Mouse (Mus musculus) liver, embryonic 14.5 days (tissue): ENCODE measurements around the gene Kctd3. TPM values are rescaled to one million over a fixed set of nuclear protein-coding genes. Genes with fewer than 3 reads are reported as not detected.

Source experiments
- ATAC-seq: fragments of 200-750 bp; cut with Nextera tagmentation; 2 replicates; pipeline ENCODE4 v1.8.0; 2017; ENCODE audit warnings: moderate number of reproducible peaks, mild to moderate bottlenecking, moderate library complexity; ENCODE audit not compliant: insufficient read depth
- DNase-seq, 3 experiments: peaks; one replicate each; pipeline ENCODE4 v3.0.0-alpha.2; 2012 to 2013; ENCODE audit warnings: low read depth in 3 of 3, low spot score in 3 of 3
- H3K27ac ChIP-seq: fragments of 300-500 bp; sonication (generic); 2 replicates; pipeline ENCODE4 v1.5.1; 2014; ENCODE audit warnings: moderate library complexity, mild to moderate bottlenecking, control low read depth, inconsistent platforms
- H3K27me3 ChIP-seq: fragments of 300-500 bp; sonication (generic); 2 replicates; pipeline ENCODE4 v1.6.1; 2014; ENCODE audit warnings: mild to moderate bottlenecking, low read length, moderate library complexity; ENCODE audit not compliant: control insufficient read depth, insufficient read depth
- H3K36me3 ChIP-seq: fragments of 300-500 bp; sonication (generic); replicated peaks from 2 replicates; pipeline ENCODE4 v1.6.1; 2014; ENCODE audit warnings: low read depth; ENCODE audit not compliant: control insufficient read depth, insufficient read depth
- H3K4me1 ChIP-seq, 2 experiments: fragments of 200-500 bp in 1 of 2; fragments of 300-500 bp in 1 of 2; sonication (generic) in 1 of 2; replicated peaks; 2 replicates each; pipeline ENCODE4 v1.6.1; 2012 to 2014; ENCODE audit warnings: antibody characterized with exemption in 1 of 2, inconsistent platforms in 1 of 2, low read length in 1 of 2; ENCODE audit not compliant: control insufficient read depth in 2 of 2, insufficient read depth in 2 of 2
- H3K4me2 ChIP-seq: fragments of 300-500 bp; sonication (generic); 2 replicates; pipeline ENCODE4 v1.6.1; 2014; ENCODE audit warnings: low read depth, mild to moderate bottlenecking, control low read depth, moderate library complexity
- H3K4me3 ChIP-seq, 2 experiments: fragments of 200-500 bp in 1 of 2; fragments of 300-500 bp in 1 of 2; sonication (generic) in 1 of 2; 2 replicates each; pipeline ENCODE4 v1.5.1; 2012 to 2014; ENCODE audit warnings: low read depth in 2 of 2, low read length in 2 of 2, mild to moderate bottlenecking in 2 of 2, control low read depth in 1 of 2, inconsistent platforms in 1 of 2, moderate library complexity in 1 of 2; ENCODE audit not compliant: insufficient read depth in 1 of 2
- H3K9ac ChIP-seq: fragments of 300-500 bp; sonication (generic); replicated peaks from 2 replicates; pipeline ENCODE4 v1.6.1; 2014; ENCODE audit warnings: mild to moderate bottlenecking, control low read depth, moderate library complexity
- H3K9me3 ChIP-seq: fragments of 300-500 bp; sonication (generic); 2 replicates; pipeline ENCODE4 v1.6.1; 2016; ENCODE audit warnings: low read length, mixed read lengths; ENCODE audit not compliant: control insufficient read depth
- CTCF ChIP-seq: IDR thresholded peaks from 2 replicates; pipeline ENCODE4 v1.5.1; 2016; ENCODE audit warnings: antibody characterized with exemption, low read depth, control low read depth
- EP300 ChIP-seq: IDR thresholded peaks from 2 replicates; pipeline ENCODE4 v1.6.1; 2016; ENCODE audit warnings: antibody characterized with exemption, low read depth
- WGBS: fragments of 180-500 bp; shearing (Covaris S2); extraction: QIAGEN DNeasy Blood & Tissue Kit; methylation state at CpG from one replicate; pipeline ENCODE4 v1.1.7; 2014; ENCODE audit not compliant: insufficient replicate concordance; 5-methylcytosine and 5-hydroxymethylcytosine counted together
- polyA plus RNA-seq, 2 experiments: library from polyadenylated mRNA; depleted of rRNA in 1 of 2; stranded (reverse) in 1 of 2; unstranded in 1 of 2; fragments of >200 nt; fragmentation: Nextera tagmentation in 1 of 2; extraction: Ambion mirVana in 1 of 2; gene quantifications; 2 replicates each; pipeline versions ENCODE4 v1.2.1 to v1.2.3; 2012 to 2014

Kctd3 gene
- polyA plus RNA-seq (2012; rRNA removed) (15.8 and 17.2 TPM in 2 replicates), polyA plus RNA-seq (2014; fragmentation: Nextera tagmentation; extraction: Ambion mirVana) (8.9 and 10.2 TPM in 2 replicates)

GRCm38 (mm10) chr1:189007239-189007979 is at the start of gene Kctd3:
Gene Kctd3 (minus strand): TSS chr1:189007841.
- H3K4me3 ChIP-seq = peak within 1 kb of the TSS; percentile 75 to 99
- TF ChIP-seq EP300 (no peak; the same call in 1 of the 2 replicates), CTCF (no peak)
- H3K27ac ChIP-seq = peak within 1 kb of the TSS; percentile 16
- no peaks in the 10 kb centered on the region for H3K36me3 ChIP-seq
- ATAC-seq (peak; percentile 89), DNase-seq (peak; percentile 74 to 83 (median 78))
- no peaks in the 10 kb centered on the region for H3K9me3 ChIP-seq
- H3K4me2 ChIP-seq = peak within 1 kb of the TSS; percentile 94
- WGBS = under 1% methylated on average over 69 of the region's 74 CpGs
- H3K9ac ChIP-seq = peak within 1 kb of the TSS; percentile 93
- no peaks in the 10 kb centered on the region for H3K27me3 ChIP-seq
- peaks cover 8 to 15% of the 10 kb centered on the region in 2 experiments for H3K4me1 ChIP-seq

GRCm38 (mm10) chr1:189057425-189057824 is 49.8 kb upstream of the Kctd3 start:
- no peak overlapping the region for H3K4me2 ChIP-seq
- peak; percentile 67 for TF ChIP-seq CTCF
- no peak for TF ChIP-seq EP300
- H3K27me3 ChIP-seq = no peaks in the 10 kb centered on the region
- no peak overlapping the region for H3K4me3 ChIP-seq
- no peak overlapping the region for H3K27ac ChIP-seq
- no peaks in the 10 kb centered on the region for H3K36me3 ChIP-seq
- no peak for ATAC-seq
- no peak overlapping the region for H3K9ac ChIP-seq
- H3K4me1 ChIP-seq = no peaks in the 10 kb centered on the region
- no peak for DNase-seq
- no peaks in the 10 kb centered on the region for H3K9me3 ChIP-seq
- WGBS = 33% methylated on average over 4 of the region's 4 CpGs

GRCm38 (mm10) chr1:189055933-189056332 is 48.3 kb upstream of the Kctd3 start:
- TF ChIP-seq CTCF (no peak), EP300 (no peak)
- no peak overlapping the region for H3K9ac ChIP-seq
- H3K36me3 ChIP-seq = no peaks in the 10 kb centered on the region
- H3K27ac ChIP-seq = no peak overlapping the region
- H3K27me3 ChIP-seq = no peaks in the 10 kb centered on the region
- DNase-seq (no peak), ATAC-seq (no peak)
- no peaks in the 10 kb centered on the region for H3K4me1 ChIP-seq
- no peak overlapping the region for H3K4me3 ChIP-seq
- no peak overlapping the region for H3K4me2 ChIP-seq
- WGBS = 64% methylated on average over 2 of the region's 2 CpGs
- no peaks in the 10 kb centered on the region for H3K9me3 ChIP-seq

- Histone ChIP-seq H3K4me1 (no peaks in the 10 kb centered on the region), H3K27ac (no peak overlapping the region), H3K36me3 (no peaks in the 10 kb centered on the region), H3K4me2 (no peak overlapping the region), H3K27me3 (no peaks in the 10 kb centered on the region), H3K9ac (no peak overlapping the region), H3K4me3 (no peak overlapping the region), H3K9me3 (no peaks in the 10 kb centered on the region)
- ATAC-seq = no peak
- TF ChIP-seq EP300 = no peak
- no peak for TF ChIP-seq CTCF
- no peak for DNase-seq
- WGBS = 67% methylated on average over 8 of the region's 8 CpGs
These were observed 47.4 kb upstream of the Kctd3 start for GRCm38 (mm10) chr1:189054941-189055551.

- Histone ChIP-seq H3K4me1 (no peaks in the 10 kb centered on the region), H3K36me3 (no peaks in the 10 kb centered on the region), H3K27ac (no peak overlapping the region), H3K4me3 (no peak overlapping the region), H3K9me3 (no peaks in the 10 kb centered on the region), H3K27me3 (no peaks in the 10 kb centered on the region), H3K4me2 (no peak overlapping the region), H3K9ac (no peak overlapping the region)
- ATAC-seq (no peak), DNase-seq (no peak)
- TF ChIP-seq CTCF = no peak
- no peak for TF ChIP-seq EP300
- 33% methylated on average over 5 of the region's 5 CpGs for WGBS
These were observed 46.5 kb upstream of the Kctd3 start for GRCm38 (mm10) chr1:189054191-189054590.
